Mouse (Mus musculus): Measurements from ENCODE around the gene Cyp39a1. TPM values are rescaled to one million over a fixed set of nuclear protein-coding genes. Genes with fewer than 3 reads are reported as not detected.

The Cyp39a1 gene
- polyA plus RNA-seq, 1 experiment from 2014 or later: 57.1 TPM

DNA sequence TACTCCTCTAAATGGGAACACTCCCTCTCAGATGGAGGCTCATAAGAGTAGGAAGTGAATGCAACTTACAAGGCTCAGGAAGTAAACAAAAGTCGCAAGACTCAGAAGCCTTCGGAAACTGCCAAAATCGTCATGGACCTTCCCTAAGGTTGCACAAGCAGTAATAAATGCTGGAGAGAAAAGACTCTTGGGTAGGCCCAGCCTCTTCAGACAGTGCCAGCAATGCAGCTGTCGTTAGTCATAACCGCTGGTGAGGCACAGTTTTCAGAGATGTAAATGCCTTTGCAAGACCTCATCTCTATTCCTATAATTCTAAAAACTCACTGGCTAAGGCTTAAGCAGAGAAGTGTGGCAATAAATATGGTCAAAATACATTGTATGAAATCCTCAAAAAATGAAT lies 121.0 kb downstream of the Cyp39a1 start:
- H3K27ac ChIP-seq: no peak overlapping the region
- H3K36me3 ChIP-seq: no peaks in the 10 kb centered on the region
- whole genome bisulfite sequencing: 92% methylated on average over 5 of the region's 5 CpGs
- H3K9ac ChIP-seq: no peak overlapping the region
- H3K4me2 ChIP-seq: no peak overlapping the region
- no peak for ATAC-seq (replicated peaks; ENCODE audit: insufficient number of reproducible peaks, insufficient read depth, low FRiP score, low read depth)
- H3K27me3 ChIP-seq: no peaks in the 10 kb centered on the region
- H3K4me1 ChIP-seq (replicated peaks): 0 out of 2 replicates have a peak, but pooled peaks cover 4% of the 10 kb centered on the region
- no peaks in the 10 kb centered on the region for H3K9me3 ChIP-seq (replicated peaks)
- no peak overlapping the region for H3K4me3 ChIP-seq

- no peak overlapping the region for H3K27ac ChIP-seq
- no peaks in the 10 kb centered on the region for H3K36me3 ChIP-seq
- no peaks in the 10 kb centered on the region for H3K27me3 ChIP-seq
- no peaks in the 10 kb centered on the region for H3K9me3 ChIP-seq (replicated peaks)
- ATAC-seq (replicated peaks; ENCODE audit: insufficient number of reproducible peaks, insufficient read depth, low FRiP score, low read depth): no peak
- H3K4me3 ChIP-seq: no peak overlapping the region
- H3K4me2 ChIP-seq: no peak overlapping the region
- no peak overlapping the region for H3K9ac ChIP-seq
- H3K4me1 ChIP-seq (replicated peaks): 0 out of 2 replicates have a peak, but pooled peaks cover 4% of the 10 kb centered on the region
Measured at GRCm38 (mm10) chr17:43789376-43789775, 122.2 kb downstream of the Cyp39a1 start.

GRCm38 (mm10) chr17:43791751-43792150 lies 124.5 kb downstream of the Cyp39a1 start:
- WGBS: 82% methylated on average over 3 of the region's 3 CpGs
- H3K4me2 ChIP-seq: no peak overlapping the region
- H3K4me3 ChIP-seq: no peak overlapping the region
- ATAC-seq (replicated peaks; ENCODE audit: insufficient number of reproducible peaks, insufficient read depth, low FRiP score, low read depth): no peak
- H3K4me1 ChIP-seq (replicated peaks): peaks cover 6% of the 10 kb centered on the region; the same call in 1 of the 2 replicates
- H3K36me3 ChIP-seq: no peaks in the 10 kb centered on the region
- H3K27ac ChIP-seq: no peak overlapping the region
- H3K9ac ChIP-seq: no peak overlapping the region
- no peaks in the 10 kb centered on the region for H3K27me3 ChIP-seq
- H3K9me3 ChIP-seq (replicated peaks): no peaks in the 10 kb centered on the region

- Histone ChIP-seq H3K9ac (no peak overlapping the region), H3K9me3 (replicated peaks) (no peaks in the 10 kb centered on the region), H3K4me3 (no peak overlapping the region), H3K36me3 (no peaks in the 10 kb centered on the region), H3K27ac (no peak overlapping the region), H3K4me1 (replicated peaks) (peaks cover 4% of the 10 kb centered on the region; the same call in 1 of the 2 replicates), H3K4me2 (no peak overlapping the region), H3K27me3 (no peaks in the 10 kb centered on the region)
- ATAC-seq (replicated peaks; ENCODE audit: insufficient number of reproducible peaks, insufficient read depth, low FRiP score, low read depth): no peak
- 43% methylated on average over 1 of the region's 1 CpGs for WGBS
Measured at GRCm38 (mm10) chr17:43794731-43795280, 127.6 kb downstream of the Cyp39a1 start.

Other genes starting within 250 kb of the Cyp39a1 start
- not detected in 2 replicates for gene Mep1a, start 164.6 kb upstream of the Cyp39a1 start, polyA plus RNA-seq (2015; fragmentation: Nextera tagmentation; extraction: Ambion mirVana)
- gene Ankrd66, start 123.8 kb upstream of the Cyp39a1 start, polyA plus RNA-seq (2015; fragmentation: Nextera tagmentation; extraction: Ambion mirVana): not detected in 2 replicates
- 12.5 and 16.2 TPM in 2 replicates for gene Pla2g7, start 99.3 kb upstream of the Cyp39a1 start, polyA plus RNA-seq (2015; fragmentation: Nextera tagmentation; extraction: Ambion mirVana)
- gene Tdrd6, start 37.1 kb upstream of the Cyp39a1 start, polyA plus RNA-seq (2015; fragmentation: Nextera tagmentation; extraction: Ambion mirVana): not detected in 2 replicates
- 18.3 and 19.8 TPM in 2 replicates for gene Slc25a27, start 211 bp upstream of the Cyp39a1 start, polyA plus RNA-seq (2015; fragmentation: Nextera tagmentation; extraction: Ambion mirVana)
- 56.1 and 56.4 TPM in 2 replicates for gene Rcan2, start 133.9 kb downstream of the Cyp39a1 start, polyA plus RNA-seq (2015; fragmentation: Nextera tagmentation; extraction: Ambion mirVana)

All from heart, embryonic 15.5 days (tissue).